Mouse (Mus musculus) CH12.LX (cell line): ENCODE measurements around the gene P4ha3.

ENCODE experiments used
- CHD2 ChIP-seq: IDR thresholded peaks from 2 replicates; pipeline ENCODE4 v1.6.1; 2011; ENCODE audit warnings: low read length, improper control_type of control experiment
- CTCF ChIP-seq, 2 experiments: IDR thresholded peaks in 1 of 2; conservative IDR thresholded peaks in 1 of 2; 2 replicates each; pipeline ENCODE4 v1.5.1; 2011 to 2012; ENCODE audit warnings: low read depth in 2 of 2, low read length in 2 of 2, improper control_type of control experiment in 1 of 2, inconsistent platforms in 1 of 2, mild to moderate bottlenecking in 1 of 2, moderate library complexity in 1 of 2
- MAFK ChIP-seq: IDR thresholded peaks from 2 replicates; pipeline ENCODE4 v1.6.1; 2011; ENCODE audit warnings: low read length, improper control_type of control experiment; ENCODE audit not compliant: insufficient replicate concordance
- NELFE ChIP-seq: IDR thresholded peaks from 2 replicates; pipeline ENCODE4 v1.6.1; 2011; ENCODE audit warnings: low read depth, low read length, improper control_type of control experiment
- POLR2A ChIP-seq: IDR thresholded peaks from 2 replicates; pipeline ENCODE4 v1.6.1; 2011; ENCODE audit warnings: low read depth, mild to moderate bottlenecking, improper control_type of control experiment, low read length
- POLR2AphosphoS2 ChIP-seq: IDR thresholded peaks from 2 replicates; pipeline ENCODE4 v1.6.1; 2011; ENCODE audit warnings: low read depth, low read length, improper control_type of control experiment
- USF1 ChIP-seq: IDR thresholded peaks from 2 replicates; pipeline ENCODE4 v1.6.1; 2014; ENCODE audit warnings: low read depth, mild to moderate bottlenecking, inconsistent platforms, low read length, improper control_type of control experiment
- ZNF384 ChIP-seq: IDR thresholded peaks from 2 replicates; pipeline ENCODE4 v1.6.1; 2012; ENCODE audit warnings: low read depth, low read length, improper control_type of control experiment, inconsistent platforms

GRCm38 (mm10) chr7:100309216-100309615 is 23.9 kb downstream of the P4ha3 start:
- TF ChIP-seq CTCF (conservative IDR thresholded peaks at IDR 0.05 in 1 of 2, IDR thresholded peaks at IDR 0.05 in 1 of 2; ENCODE audit: low read depth in 2 of 2, low read length in 2 of 2) (no peak), MAFK (no peak), POLR2A (no peak), POLR2AphosphoS2 (no peak), CHD2 (no peak), ZNF384 (no peak), USF1 (no peak), NELFE (no peak)
